Mouse (Mus musculus) Muller cell, postnatal 12 days (primary cell): ENCODE results near the gene Gm20683.

Experiments
- DNase-seq: peaks from one replicate; pipeline ENCODE4 v3.0.0-alpha.2; 2015; ENCODE audit errors: inconsistent ontology term

The Gm20683 gene

GRCm38 (mm10) chr17:25841117-25841880 is at the start of gene Gm20683:
Gene Gm20683, minus strand, starts transcription at chr17:25841763.
- no peak for DNase-seq

GRCm38 (mm10) chr17:25888837-25889236 is 47.3 kb upstream of the Gm20683 start:
- no peak for DNase-seq

- DNase-seq = no peak
Observed at GRCm38 (mm10) chr17:25887467-25887866, 45.9 kb upstream of the Gm20683 start.

- no peak for DNase-seq
Observed at GRCm38 (mm10) chr17:25886806-25887205, 45.2 kb upstream of the Gm20683 start.

GRCm38 (mm10) chr17:25885636-25886035 is 44.1 kb upstream of the Gm20683 start:
- DNase-seq = no peak

GRCm38 (mm10) chr17:25883824-25884223 is 42.3 kb upstream of the Gm20683 start:
- DNase-seq = no peak

- DNase-seq = no peak
Observed at GRCm38 (mm10) chr17:25883268-25883667, 41.7 kb upstream of the Gm20683 start.

GRCm38 (mm10) chr17:25882306-25882705 is 40.7 kb upstream of the Gm20683 start:
- no peak for DNase-seq

GRCm38 (mm10) chr17:25881691-25882090 is 40.1 kb upstream of the Gm20683 start:
- DNase-seq = peak; percentile 62

- no peak for DNase-seq
Observed at GRCm38 (mm10) chr17:25880913-25881641, 39.5 kb upstream of the Gm20683 start.

- no peak for DNase-seq
Observed at GRCm38 (mm10) chr17:25880196-25880910, 38.8 kb upstream of the Gm20683 start, which contains the start of gene Wfikkn1. Gene Wfikkn1, minus strand, starts transcription at chr17:25880858.

- no peak for DNase-seq
Observed at GRCm38 (mm10) chr17:25879750-25880149, 38.2 kb upstream of the Gm20683 start.

GRCm38 (mm10) chr17:25879261-25879660 is 37.7 kb upstream of the Gm20683 start:
- DNase-seq = no peak

- DNase-seq = no peak
Observed at GRCm38 (mm10) chr17:25878611-25879180, 37.1 kb upstream of the Gm20683 start.

GRCm38 (mm10) chr17:25877741-25878610 is 36.4 kb upstream of the Gm20683 start:
- DNase-seq = no peak

- no peak for DNase-seq
Observed at GRCm38 (mm10) chr17:25877025-25877424, 35.5 kb upstream of the Gm20683 start.

GRCm38 (mm10) chr17:25876347-25876915 is 34.9 kb upstream of the Gm20683 start:
- no peak for DNase-seq

GRCm38 (mm10) chr17:25875171-25876136 is 33.9 kb upstream of the Gm20683 start:
- DNase-seq = peak; percentile 90

GRCm38 (mm10) chr17:25874721-25875170 is 33.2 kb upstream of the Gm20683 start, which contains the start of gene Mettl26:
Gene Mettl26, plus strand, starts transcription at chr17:25875074.
- peak; percentile 90 for DNase-seq
